Mouse (Mus musculus) liver, postnatal 0 days (tissue): ENCODE measurements at regions not wholly inside any gene's neighbourhood (a gene's known extent, or its start where the extent isn't known, plus 50 kb on each side); places are given as distances from the start of the nearest gene placed in this dataset.

ENCODE experiments used
- ATAC-seq: fragments of 200-750 bp; cut with Nextera tagmentation; 2 replicates; pipeline ENCODE4 v1.8.0; 2017; ENCODE audit warnings: mild to moderate bottlenecking, moderate library complexity
- DNase-seq: peaks from one replicate; pipeline ENCODE4 v3.0.0-alpha.2; 2016
- H3K27ac ChIP-seq: fragments of 300-500 bp; sonication (generic); 2 replicates; pipeline ENCODE4 v1.5.1; 2014; ENCODE audit warnings: antibody characterized with exemption, moderate library complexity, mild to moderate bottlenecking, low read depth
- H3K27me3 ChIP-seq: fragments of 300-500 bp; sonication (generic); 2 replicates; pipeline ENCODE4 v1.6.1; 2014; ENCODE audit warnings: low read length, control low read depth, mixed read lengths; ENCODE audit not compliant: insufficient read depth
- H3K36me3 ChIP-seq: fragments of 300-500 bp; sonication (generic); replicated peaks from 2 replicates; pipeline ENCODE4 v1.6.1; 2014; ENCODE audit warnings: mild to moderate bottlenecking, control low read depth, low read length, moderate library complexity, mixed read lengths; ENCODE audit not compliant: insufficient read depth
- H3K4me1 ChIP-seq: fragments of 300-500 bp; sonication (generic); 2 replicates; pipeline ENCODE4 v1.6.1; 2014; ENCODE audit warnings: antibody characterized with exemption, mild to moderate bottlenecking, control low read depth; ENCODE audit not compliant: insufficient read depth
- H3K4me2 ChIP-seq: fragments of 300-500 bp; sonication (generic); 2 replicates; pipeline ENCODE4 v1.6.1; 2014; ENCODE audit warnings: low read depth, mild to moderate bottlenecking, low read length, moderate library complexity, mixed read lengths
- H3K4me3 ChIP-seq: fragments of 300-500 bp; sonication (generic); 2 replicates; pipeline ENCODE4 v1.5.1; 2014; ENCODE audit warnings: low read depth, low read length
- H3K9ac ChIP-seq: fragments of 300-500 bp; sonication (generic); replicated peaks from 2 replicates; pipeline ENCODE4 v1.6.1; 2014; ENCODE audit warnings: mild to moderate bottlenecking, moderate library complexity
- H3K9me3 ChIP-seq: fragments of 300-500 bp; sonication (generic); 2 replicates; pipeline ENCODE4 v1.6.1; 2016; ENCODE audit warnings: mild to moderate bottlenecking, control low read depth, low read length, mixed read lengths
- CTCF ChIP-seq: sonication (generic); IDR thresholded peaks from 2 replicates; pipeline ENCODE4 v1.5.1; 2016; ENCODE audit warnings: antibody characterized with exemption, low read depth
- EP300 ChIP-seq: IDR thresholded peaks from 2 replicates; pipeline ENCODE4 v1.6.1; 2016; ENCODE audit warnings: antibody characterized with exemption, low read depth, mild to moderate bottlenecking
- WGBS: fragments of 180-500 bp; shearing (Covaris S2); extraction: QIAGEN DNeasy Blood & Tissue Kit; methylation state at CpG from one replicate; pipeline ENCODE4 v1.1.7; 2014; ENCODE audit not compliant: insufficient replicate concordance; 5-methylcytosine and 5-hydroxymethylcytosine counted together

DNA sequence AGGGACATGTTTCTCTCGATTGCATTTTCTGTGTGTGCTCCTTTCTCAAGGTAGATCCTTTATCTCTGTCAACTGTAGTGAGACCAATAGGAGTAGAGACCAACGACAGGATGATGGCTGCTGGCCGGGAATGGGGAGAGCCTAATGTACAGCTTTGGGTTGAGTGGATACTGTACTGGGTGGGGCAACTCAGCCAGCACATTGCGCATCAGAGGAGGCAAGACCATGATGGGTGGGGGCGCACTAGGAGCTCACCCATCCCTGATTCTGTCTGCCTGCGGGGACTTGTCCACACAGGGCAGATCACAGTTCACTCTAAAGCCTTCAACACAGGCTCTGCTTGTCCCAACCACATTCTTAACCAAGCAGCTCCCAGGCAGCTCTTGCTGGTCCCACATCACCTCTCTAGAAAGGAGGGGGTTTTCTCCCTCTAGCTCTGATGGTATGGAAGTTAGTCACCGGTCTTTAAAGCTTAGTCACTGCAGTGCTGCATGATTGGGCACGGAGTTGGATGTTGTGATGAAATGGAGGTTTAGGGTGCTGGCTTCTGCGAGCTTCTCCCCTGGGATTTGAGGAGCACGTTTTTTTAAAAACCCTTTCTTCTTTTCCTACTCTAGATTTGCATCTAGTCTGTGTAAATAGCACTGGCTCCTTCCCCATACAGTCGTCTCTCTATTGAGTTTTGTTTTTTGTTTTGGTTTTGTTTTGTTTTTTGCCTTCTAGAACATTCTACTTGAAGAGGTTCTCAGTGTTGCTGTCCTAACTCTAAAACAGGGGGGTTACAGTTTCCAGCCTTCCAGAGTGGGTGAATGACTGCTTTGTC is 118.3 kb upstream of the Frmd6 start:
- Histone ChIP-seq H3K27me3 (no peaks in the 10 kb centered on the region), H3K4me2 (no peak overlapping the region), H3K9ac (no peak overlapping the region), H3K4me3 (no peak overlapping the region), H3K9me3 (no peaks in the 10 kb centered on the region), H3K27ac (peak overlapping the region; percentile 73), H3K36me3 (no peaks in the 10 kb centered on the region), H3K4me1 (peaks cover 14% of the 10 kb centered on the region)
- TF ChIP-seq CTCF (no peak), EP300 (no peak)
- 62% methylated on average over 11 of the region's 11 CpGs for WGBS
- ATAC-seq (peak; percentile 23), DNase-seq (no peak)

DNA sequence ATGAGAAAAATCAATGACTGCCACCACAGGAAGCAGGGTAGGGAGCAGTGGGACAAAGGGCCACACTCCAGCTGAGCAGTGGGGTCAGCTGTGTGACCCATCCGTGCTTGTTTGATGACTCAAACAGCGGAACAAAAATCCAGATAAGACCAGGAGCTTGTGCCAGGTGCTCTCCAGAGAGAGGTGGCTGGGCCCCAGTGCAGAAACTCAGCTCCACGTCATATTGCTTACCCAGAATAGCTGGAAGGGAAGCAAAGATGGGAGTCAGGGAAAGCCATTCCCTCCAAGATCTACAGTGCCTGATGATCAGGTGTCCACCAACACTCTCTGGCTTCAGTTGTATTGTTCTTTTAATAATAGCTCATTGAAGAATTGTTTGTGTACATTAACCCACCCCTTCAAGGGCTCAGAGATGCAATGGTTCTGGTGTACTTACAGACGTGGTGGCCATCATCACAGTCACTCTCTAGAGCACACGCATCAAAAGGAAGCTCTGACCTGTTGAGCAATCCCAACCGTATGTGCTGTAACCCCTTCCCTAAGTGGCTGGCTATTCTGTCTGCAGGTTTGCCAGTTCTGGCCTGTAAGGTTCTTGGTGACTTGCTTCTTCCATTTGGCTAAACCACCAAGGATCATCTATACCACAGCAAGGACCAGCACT is 117.6 kb upstream of the Frmd6 start:
- WGBS: 32% methylated on average over 6 of the region's 6 CpGs
- peak; percentile 67 for DNase-seq

DNA sequence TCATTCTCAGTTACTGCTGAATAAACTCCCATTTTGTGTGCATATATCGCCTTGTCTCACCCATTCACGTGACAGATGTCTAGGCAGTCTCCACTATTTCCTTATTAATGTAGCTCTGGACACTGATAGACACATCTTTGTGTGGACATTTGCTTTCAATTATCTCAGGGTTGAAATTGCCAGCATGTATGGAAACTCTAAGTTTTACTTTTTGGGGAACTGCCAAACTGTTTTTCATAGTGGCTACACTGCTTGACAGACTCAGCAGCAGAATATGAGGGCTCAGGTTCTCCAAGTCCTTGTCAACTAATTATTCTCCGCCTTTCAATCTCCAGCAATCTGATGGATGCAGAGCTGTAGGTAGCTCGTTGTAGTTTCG is 117.0 kb upstream of the Frmd6 start:
- Histone ChIP-seq H3K9ac (no peak overlapping the region), H3K9me3 (no peaks in the 10 kb centered on the region), H3K36me3 (no peaks in the 10 kb centered on the region), H3K27me3 (no peaks in the 10 kb centered on the region), H3K4me3 (no peak overlapping the region), H3K4me2 (no peak overlapping the region), H3K4me1 (peaks cover 19% of the 10 kb centered on the region), H3K27ac (peak overlapping the region; percentile 59)
- 78% methylated on average over 5 of the region's 5 CpGs for WGBS
- DNase-seq (no peak), ATAC-seq (no peak)
- TF ChIP-seq CTCF (no peak), EP300 (no peak)

More for the DNA sequence above, 117.6 kb upstream of the Frmd6 start:
- Histone ChIP-seq H3K9ac (no peak overlapping the region), H3K27me3 (no peaks in the 10 kb centered on the region), H3K4me3 (no peak overlapping the region), H3K36me3 (no peaks in the 10 kb centered on the region), H3K4me2 (no peak overlapping the region), H3K4me1 (peaks cover 15% of the 10 kb centered on the region), H3K9me3 (no peaks in the 10 kb centered on the region), H3K27ac (peak overlapping the region; percentile 73)
- peak; percentile 97 for ATAC-seq
- TF ChIP-seq EP300 (peak; percentile 84), CTCF (no peak)

DNA sequence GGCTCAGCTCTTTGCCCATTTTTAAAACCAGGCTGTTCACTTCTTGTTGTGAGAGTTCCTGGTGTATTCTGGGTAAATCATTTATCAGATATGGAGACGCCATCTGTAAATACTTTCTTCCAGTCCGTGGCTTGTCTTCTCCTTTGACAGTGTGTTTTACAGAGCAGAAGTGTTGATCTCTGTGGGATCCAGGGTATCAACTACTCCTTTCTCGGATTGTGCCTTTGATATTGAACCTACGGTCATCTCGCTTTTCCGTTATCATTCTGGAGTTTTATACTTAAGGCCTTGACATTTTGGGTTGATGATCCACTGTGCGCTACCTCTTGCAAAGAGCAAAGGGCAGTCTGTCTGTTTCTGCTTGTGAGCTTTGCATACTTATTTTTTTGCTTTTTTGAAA is 115.0 kb upstream of the Frmd6 start:
- H3K4me3 ChIP-seq: no peak overlapping the region
- ATAC-seq (no peak), DNase-seq (no peak)
- no peaks in the 10 kb centered on the region for H3K9me3 ChIP-seq
- H3K4me1 ChIP-seq: peaks cover 21% of the 10 kb centered on the region
- H3K36me3 ChIP-seq: no peaks in the 10 kb centered on the region
- H3K27me3 ChIP-seq: no peaks in the 10 kb centered on the region
- H3K9ac ChIP-seq: no peak overlapping the region
- no peak for TF ChIP-seq CTCF
- TF ChIP-seq EP300: no peak
- WGBS: 76% methylated on average over 7 of the region's 7 CpGs
- H3K4me2 ChIP-seq: no peak overlapping the region
- no peak overlapping the region for H3K27ac ChIP-seq

DNA sequence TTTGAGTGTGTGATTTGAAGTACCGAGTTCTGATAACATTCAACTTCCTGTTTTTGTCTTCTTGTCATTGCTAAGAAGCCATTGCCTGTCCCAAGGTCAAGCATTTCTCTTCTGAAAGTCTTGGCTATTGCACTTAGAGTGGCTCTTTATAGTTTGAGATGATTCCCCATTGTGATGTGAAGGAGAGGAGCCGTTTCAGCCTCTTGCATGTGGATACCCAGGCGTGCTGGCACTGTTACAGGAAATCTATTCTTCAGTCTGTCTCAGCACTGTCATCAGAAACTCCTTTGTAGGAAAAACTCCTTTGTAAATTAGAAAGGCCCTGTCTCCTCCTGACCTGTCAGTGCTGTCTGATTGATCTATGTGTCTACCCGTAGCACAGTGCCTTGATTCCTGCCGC is 114.3 kb upstream of the Frmd6 start:
- no peak overlapping the region for H3K27ac ChIP-seq
- no peaks in the 10 kb centered on the region for H3K27me3 ChIP-seq
- ATAC-seq (no peak), DNase-seq (no peak)
- no peak overlapping the region for H3K4me3 ChIP-seq
- no peaks in the 10 kb centered on the region for H3K9me3 ChIP-seq
- no peak overlapping the region for H3K4me2 ChIP-seq
- no peak for TF ChIP-seq EP300
- H3K36me3 ChIP-seq: no peaks in the 10 kb centered on the region
- H3K9ac ChIP-seq: no peak overlapping the region
- WGBS: 50% methylated on average over 5 of the region's 5 CpGs
- peaks cover 21% of the 10 kb centered on the region for H3K4me1 ChIP-seq

DNA sequence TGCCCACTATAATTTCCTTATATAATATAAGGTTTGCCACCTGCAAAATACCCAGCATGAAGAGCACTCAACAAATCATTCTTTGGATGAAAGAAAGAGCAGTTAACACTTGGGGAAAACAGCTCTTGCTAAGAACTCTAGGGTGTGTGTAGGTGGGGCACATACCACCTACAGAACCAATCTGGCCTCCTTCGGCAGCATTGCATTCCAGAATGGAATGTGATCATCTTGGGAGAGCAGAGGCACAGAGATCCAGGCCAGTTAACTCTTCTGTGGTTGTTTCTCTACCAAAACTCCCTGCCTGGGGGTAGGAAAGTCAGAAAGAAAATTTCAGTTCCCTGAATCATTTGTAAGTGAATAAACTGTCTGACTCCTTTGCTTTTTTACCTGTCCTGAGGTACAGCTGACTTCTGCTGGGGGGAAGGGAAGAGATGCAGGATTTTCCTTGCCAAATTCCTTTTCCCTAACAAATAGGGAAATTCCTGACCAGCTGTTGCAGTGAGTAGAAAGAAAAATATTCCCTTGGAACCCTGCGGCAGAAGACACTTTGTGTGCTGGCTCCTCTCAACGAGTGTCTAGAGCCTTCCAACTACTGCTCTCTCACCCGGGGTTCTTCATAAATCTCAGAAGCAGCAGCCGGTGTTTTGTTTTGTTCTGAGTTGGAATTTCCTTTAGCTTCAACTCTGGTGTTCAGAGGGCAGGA is 112.8 kb upstream of the Frmd6 start:
- ATAC-seq: no peak
- 65% methylated on average over 5 of the region's 5 CpGs for WGBS
- no peaks in the 10 kb centered on the region for H3K27me3 ChIP-seq
- DNase-seq: no peak
- no peak overlapping the region for H3K27ac ChIP-seq
- H3K9ac ChIP-seq: no peak overlapping the region
- no peak for TF ChIP-seq EP300
- TF ChIP-seq CTCF: no peak
- no peaks in the 10 kb centered on the region for H3K36me3 ChIP-seq
- H3K4me3 ChIP-seq: no peak overlapping the region
- H3K9me3 ChIP-seq: no peaks in the 10 kb centered on the region
- peaks cover 15% of the 10 kb centered on the region for H3K4me1 ChIP-seq
- no peak overlapping the region for H3K4me2 ChIP-seq
